Mouse (Mus musculus) limb, embryonic 11.5 days (tissue): ENCODE results near the gene Hk3. TPM values are rescaled to one million over a fixed set of nuclear protein-coding genes. Genes with fewer than 3 reads are reported as not detected.

Source experiments
- ATAC-seq: fragments of 200-750 bp; cut with Nextera tagmentation; 2 replicates; pipeline ENCODE4 v1.8.0; 2017; ENCODE audit warnings: low read depth; ENCODE audit not compliant: insufficient number of reproducible peaks, low FRiP score, low TSS enrichment
- DNase-seq: peaks from one replicate; pipeline ENCODE4 v3.0.0-alpha.2; 2015; ENCODE audit warnings: low spot score
- H3K27ac ChIP-seq: fragments of 300-500 bp; sonication (generic); replicated peaks from 2 replicates; pipeline ENCODE4 v1.5.1; 2014; ENCODE audit warnings: low read depth, mild to moderate bottlenecking, low read length
- H3K27me3 ChIP-seq: fragments of 300-500 bp; sonication (generic); 2 replicates; pipeline ENCODE4 v1.6.1; 2014; ENCODE audit warnings: mild to moderate bottlenecking, low read length, mixed read lengths; ENCODE audit not compliant: control insufficient read depth, insufficient read depth
- H3K36me3 ChIP-seq: fragments of 300-500 bp; sonication (generic); 2 replicates; pipeline ENCODE4 v1.6.1; 2014; ENCODE audit warnings: mild to moderate bottlenecking, low read length, moderate library complexity, mixed read lengths; ENCODE audit not compliant: control insufficient read depth, insufficient read depth
- H3K4me1 ChIP-seq: fragments of 300-500 bp; sonication (generic); 2 replicates; pipeline ENCODE4 v1.6.1; 2014; ENCODE audit warnings: low read length, mixed read lengths; ENCODE audit not compliant: control insufficient read depth, insufficient read depth
- H3K4me2 ChIP-seq: fragments of 300-500 bp; sonication (generic); 2 replicates; pipeline ENCODE4 v1.6.1; 2014; ENCODE audit warnings: low read depth, mild to moderate bottlenecking, moderate library complexity; ENCODE audit not compliant: severe bottlenecking
- H3K4me3 ChIP-seq: fragments of 300-500 bp; sonication (generic); 2 replicates; pipeline ENCODE4 v1.5.1; 2014; ENCODE audit warnings: low read depth, low read length
- H3K9ac ChIP-seq: fragments of 300-500 bp; sonication (generic); 2 replicates; pipeline ENCODE4 v1.6.1; 2014; ENCODE audit warnings: mild to moderate bottlenecking, low read length
- H3K9me3 ChIP-seq: fragments of 300-500 bp; sonication (generic); 2 replicates; pipeline ENCODE4 v1.6.1; 2016; ENCODE audit warnings: low read length; ENCODE audit not compliant: control insufficient read depth
- WGBS: fragments of 180-500 bp; shearing (Covaris S2); extraction: QIAGEN DNeasy Blood & Tissue Kit; methylation state at CpG from one replicate; pipeline ENCODE4 v1.1.7; 2014; 5-methylcytosine and 5-hydroxymethylcytosine counted together
- polyA plus RNA-seq: library from polyadenylated mRNA; unstranded; fragments of >200 nt; fragmentation: Nextera tagmentation; extraction: Ambion mirVana; gene quantifications from 2 replicates; pipeline ENCODE4 v1.2.1, GENCODE M21; 2014

Hk3 gene
- polyA plus RNA-seq, 1 experiment from 2014 or later = 0.51 TPM

DNA sequence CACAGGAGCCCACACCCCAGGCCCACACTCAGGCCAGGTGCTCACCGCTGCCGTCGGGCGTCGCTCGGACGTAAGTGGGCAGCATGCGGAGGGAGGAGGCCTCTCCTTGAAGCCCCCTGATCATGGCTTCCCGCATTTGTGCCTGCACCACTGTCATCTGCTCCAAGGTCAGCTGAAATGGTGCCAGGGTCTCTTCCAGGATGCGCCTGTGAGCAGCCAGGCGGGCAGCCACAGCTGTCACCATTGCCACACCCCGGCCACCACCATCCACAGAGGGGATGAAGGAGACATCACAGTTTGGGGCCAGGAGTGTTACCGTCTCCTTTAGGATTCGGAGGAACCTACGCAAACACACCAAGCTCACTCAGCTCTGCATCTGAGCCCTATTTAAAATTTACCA, 10.1 kb downstream of the Hk3 start:
- H3K9ac ChIP-seq = no peak overlapping the region
- H3K36me3 ChIP-seq = no peaks in the 10 kb centered on the region
- ATAC-seq (no peak), DNase-seq (no peak)
- no peak overlapping the region for H3K4me2 ChIP-seq
- no peaks in the 10 kb centered on the region for H3K9me3 ChIP-seq
- no peaks in the 10 kb centered on the region for H3K27me3 ChIP-seq
- H3K4me3 ChIP-seq = no peak overlapping the region
- WGBS = 90% methylated on average over 15 of the region's 15 CpGs
- H3K4me1 ChIP-seq = 0 out of 2 replicates have a peak, but pooled peaks cover 5% of the 10 kb centered on the region
- H3K27ac ChIP-seq = no peak overlapping the region

GRCm38 (mm10) chr13:55008589-55008988, 12.6 kb downstream of the Hk3 start:
- 79% methylated on average over 6 of the region's 6 CpGs for WGBS
- Histone ChIP-seq H3K9me3 (no peaks in the 10 kb centered on the region), H3K4me1 (0 out of 2 replicates have a peak, but pooled peaks cover 5% of the 10 kb centered on the region), H3K4me3 (no peak overlapping the region), H3K27me3 (no peaks in the 10 kb centered on the region; the same call in 1 of the 2 replicates), H3K27ac (no peak overlapping the region), H3K36me3 (no peaks in the 10 kb centered on the region), H3K9ac (no peak overlapping the region), H3K4me2 (no peak overlapping the region)
- ATAC-seq (no peak), DNase-seq (no peak)

DNA sequence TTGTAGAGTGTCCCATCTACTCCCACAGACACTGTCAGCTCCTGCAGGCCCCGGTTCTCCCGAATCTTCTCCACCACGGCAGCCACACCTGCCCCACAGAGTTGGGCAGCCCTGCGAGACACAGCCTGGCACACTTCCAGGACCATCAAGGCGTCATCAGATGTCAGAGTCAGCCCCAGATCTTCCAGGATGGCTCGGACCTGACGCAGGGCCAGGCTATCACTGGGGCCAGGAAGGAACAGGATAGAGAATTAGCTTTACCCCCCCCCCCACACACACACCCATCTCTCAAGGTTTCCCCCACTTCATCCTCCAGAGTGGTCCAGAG, 14.8 kb downstream of the Hk3 start:
- no peak overlapping the region for H3K27ac ChIP-seq
- no peaks in the 10 kb centered on the region; the same call in 1 of the 2 replicates for H3K27me3 ChIP-seq
- ATAC-seq (no peak), DNase-seq (no peak)
- H3K4me2 ChIP-seq = no peak overlapping the region
- H3K9ac ChIP-seq = no peak overlapping the region
- H3K4me3 ChIP-seq = no peak overlapping the region
- WGBS = 71% methylated on average over 7 of the region's 7 CpGs
- H3K9me3 ChIP-seq = no peaks in the 10 kb centered on the region
- H3K36me3 ChIP-seq = no peaks in the 10 kb centered on the region
- no peaks in the 10 kb centered on the region for H3K4me1 ChIP-seq

- ATAC-seq (no peak), DNase-seq (no peak)
- H3K4me3 ChIP-seq = no peak overlapping the region
- H3K27me3 ChIP-seq = no peaks in the 10 kb centered on the region; the same call in 1 of the 2 replicates
- no peak overlapping the region for H3K27ac ChIP-seq
- H3K4me1 ChIP-seq = no peaks in the 10 kb centered on the region
- 72% methylated on average over 31 of the region's 31 CpGs for WGBS
- H3K9ac ChIP-seq = no peak overlapping the region
- no peaks in the 10 kb centered on the region for H3K9me3 ChIP-seq
- no peak overlapping the region for H3K4me2 ChIP-seq
- no peaks in the 10 kb centered on the region for H3K36me3 ChIP-seq
These were observed 15.3 kb downstream of the Hk3 start for GRCm38 (mm10) chr13:55005691-55006414.

- no peaks in the 10 kb centered on the region for H3K9me3 ChIP-seq
- no peak overlapping the region for H3K27ac ChIP-seq
- ATAC-seq = no peak
- no peak overlapping the region for H3K9ac ChIP-seq
- no peak overlapping the region for H3K4me2 ChIP-seq
- H3K4me3 ChIP-seq = no peak overlapping the region
- H3K36me3 ChIP-seq = no peaks in the 10 kb centered on the region
- no peaks in the 10 kb centered on the region; the same call in 1 of the 2 replicates for H3K27me3 ChIP-seq
- 71% methylated on average over 11 of the region's 11 CpGs for WGBS
- no peak for DNase-seq
- no peaks in the 10 kb centered on the region for H3K4me1 ChIP-seq
These were observed 16.5 kb downstream of the Hk3 start for GRCm38 (mm10) chr13:55004646-55005045.

GRCm38 (mm10) chr13:55002090-55002489, 19.1 kb downstream of the Hk3 start:
- no peak overlapping the region for H3K9ac ChIP-seq
- no peaks in the 10 kb centered on the region for H3K9me3 ChIP-seq
- ATAC-seq (no peak), DNase-seq (no peak)
- H3K36me3 ChIP-seq = no peaks in the 10 kb centered on the region
- no peaks in the 10 kb centered on the region for H3K4me1 ChIP-seq
- no peaks in the 10 kb centered on the region; the same call in 1 of the 2 replicates for H3K27me3 ChIP-seq
- no peak overlapping the region for H3K4me3 ChIP-seq
- H3K27ac ChIP-seq = no peak overlapping the region
- WGBS = 83% methylated on average over 10 of the region's 10 CpGs
- H3K4me2 ChIP-seq = no peak overlapping the region

DNA sequence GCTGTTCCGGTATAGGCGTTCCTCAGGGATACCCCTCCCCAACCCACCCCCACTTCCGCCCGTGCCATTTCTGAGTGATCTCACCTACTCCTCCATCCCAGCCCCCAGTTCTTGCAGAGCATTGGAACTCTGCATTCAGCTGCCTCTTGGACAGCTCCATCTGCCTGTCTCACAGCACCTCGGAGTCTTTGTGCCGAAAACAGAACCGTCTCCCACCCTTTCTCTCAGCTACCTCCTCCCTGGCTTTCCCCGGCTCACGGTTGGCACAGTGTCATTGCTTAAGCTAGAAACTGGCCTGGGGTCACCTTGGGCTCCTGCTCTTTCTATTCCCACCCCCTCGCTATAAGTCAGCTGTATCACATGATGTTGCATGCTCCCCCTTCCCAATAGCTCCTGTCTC, 20.8 kb downstream of the Hk3 start:
- DNase-seq = no peak
- no peak for ATAC-seq
- no peak overlapping the region for H3K27ac ChIP-seq
- no peaks in the 10 kb centered on the region for H3K9me3 ChIP-seq
- no peak overlapping the region for H3K9ac ChIP-seq
- no peak overlapping the region for H3K4me2 ChIP-seq
- WGBS = 86% methylated on average over 10 of the region's 10 CpGs
- no peaks in the 10 kb centered on the region; the same call in 1 of the 2 replicates for H3K27me3 ChIP-seq
- H3K4me3 ChIP-seq = no peak overlapping the region
- H3K36me3 ChIP-seq = no peaks in the 10 kb centered on the region
- H3K4me1 ChIP-seq = no peaks in the 10 kb centered on the region

GRCm38 (mm10) chr13:54997568-54997967, 23.6 kb downstream of the Hk3 start:
- DNase-seq (no peak), ATAC-seq (no peak)
- Histone ChIP-seq H3K27me3 (no peaks in the 10 kb centered on the region), H3K36me3 (no peaks in the 10 kb centered on the region), H3K4me1 (no peaks in the 10 kb centered on the region), H3K9ac (no peak overlapping the region), H3K4me2 (no peak overlapping the region), H3K27ac (no peak overlapping the region), H3K4me3 (no peak overlapping the region), H3K9me3 (no peaks in the 10 kb centered on the region)
- WGBS = 89% methylated on average over 8 of the region's 8 CpGs

- Histone ChIP-seq H3K27ac (no peak overlapping the region), H3K4me1 (no peaks in the 10 kb centered on the region), H3K9me3 (no peaks in the 10 kb centered on the region), H3K9ac (no peak overlapping the region), H3K4me3 (no peak overlapping the region), H3K27me3 (no peaks in the 10 kb centered on the region), H3K36me3 (no peaks in the 10 kb centered on the region), H3K4me2 (no peak overlapping the region)
- no peak for ATAC-seq
- 61% methylated on average over 6 of the region's 6 CpGs for WGBS
- DNase-seq = no peak
These were observed 26.0 kb downstream of the Hk3 start for GRCm38 (mm10) chr13:54995161-54995560.
